Mouse (Mus musculus) MEL (cell line): Measurements from ENCODE around the gene Cnfn. TPM values are rescaled to one million over a fixed set of nuclear protein-coding genes. Genes with fewer than 3 reads are reported as not detected.

ENCODE experiments used
- DNase-seq: peaks from one replicate; pipeline ENCODE4 v3.0.0; 2011; ENCODE audit warnings: low read depth, low spot score
- H3K27ac ChIP-seq: 2 replicates; pipeline ENCODE4 v1.5.1; 2012; ENCODE audit warnings: low read depth, mild to moderate bottlenecking, control low read depth, low read length, moderate library complexity; ENCODE audit not compliant: control insufficient read depth
- H3K27me3 ChIP-seq, 2 experiments: fragments of 150-350 bp in 1 of 2; sonication (generic) in 1 of 2; 2 replicates each; pipeline ENCODE4 v1.6.1; 2012; ENCODE audit warnings: low read length in 2 of 2, mild to moderate bottlenecking in 2 of 2, improper control_type of control experiment in 1 of 2, moderate library complexity in 1 of 2; ENCODE audit not compliant: insufficient read depth in 2 of 2, control insufficient read depth in 1 of 2
- H3K36me3 ChIP-seq, 2 experiments: 2 replicates each; pipeline ENCODE4 v1.6.1; 2012 to 2014; ENCODE audit warnings: low read length in 2 of 2, improper control_type of control experiment in 1 of 2, inconsistent platforms in 1 of 2, mild to moderate bottlenecking in 1 of 2; ENCODE audit not compliant: insufficient read depth in 2 of 2, control insufficient read depth in 1 of 2
- H3K4me1 ChIP-seq, 2 experiments: fragments of 150-350 bp in 1 of 2; sonication (generic) in 1 of 2; 2 replicates each; pipeline ENCODE4 v1.6.1; 2012; ENCODE audit warnings: low read length in 2 of 2, improper control_type of control experiment in 1 of 2, mild to moderate bottlenecking in 1 of 2; ENCODE audit not compliant: insufficient read depth in 2 of 2, control insufficient read depth in 1 of 2
- H3K4me3 ChIP-seq, 2 experiments: fragments of 150-350 bp in 1 of 2; sonication (generic) in 1 of 2; 2 replicates each; pipeline ENCODE4 v1.5.1; 2012; ENCODE audit warnings: low read depth in 2 of 2, low read length in 2 of 2, mild to moderate bottlenecking in 2 of 2, moderate library complexity in 2 of 2, control low read depth in 1 of 2, improper control_type of control experiment in 1 of 2; ENCODE audit not compliant: control insufficient read depth in 1 of 2, insufficient read depth in 1 of 2
- H3K79me2 ChIP-seq: 2 replicates; pipeline ENCODE4 v1.6.1; 2012; ENCODE audit warnings: mild to moderate bottlenecking, low read length, moderate library complexity; ENCODE audit not compliant: control insufficient read depth, poor library complexity, insufficient read depth
- H3K9ac ChIP-seq: 2 replicates; pipeline ENCODE4 v1.6.1; 2012; ENCODE audit warnings: low read depth, mild to moderate bottlenecking, control low read depth, low read length, moderate library complexity; ENCODE audit not compliant: control insufficient read depth, poor library complexity, severe bottlenecking
- H3K9me3 ChIP-seq: fragments of 150-350 bp; sonication (generic); replicated peaks from 2 replicates; pipeline ENCODE4 v1.6.1; 2012; ENCODE audit warnings: mild to moderate bottlenecking, low read length, improper control_type of control experiment, moderate library complexity; ENCODE audit not compliant: insufficient read depth
- BHLHE40 ChIP-seq: IDR thresholded peaks from 2 replicates; pipeline ENCODE4 v1.6.1; 2012; ENCODE audit warnings: low read depth, mild to moderate bottlenecking, inconsistent platforms, low read length, improper control_type of control experiment, borderline replicate concordance
- CHD2 ChIP-seq: IDR thresholded peaks from 2 replicates; pipeline ENCODE4 v1.6.1; 2011; ENCODE audit warnings: low read length, improper control_type of control experiment
- CTCF ChIP-seq, 3 experiments: IDR thresholded peaks in 2 of 3; conservative IDR thresholded peaks in 1 of 3; 2 replicates each; pipeline ENCODE4 v1.5.1; 2011 to 2012; ENCODE audit warnings: low read length in 3 of 3, low read depth in 2 of 3, mild to moderate bottlenecking in 2 of 3, improper control_type of control experiment in 1 of 3, inconsistent platforms in 1 of 3, mixed read lengths in 1 of 3, moderate library complexity in 1 of 3; ENCODE audit not compliant: control insufficient read depth in 1 of 3, insufficient read depth in 1 of 3, poor library complexity in 1 of 3, severe bottlenecking in 1 of 3
- E2F4 ChIP-seq: IDR thresholded peaks from 2 replicates; pipeline ENCODE4 v1.6.1; 2011; ENCODE audit warnings: low read depth, low read length, improper control_type of control experiment, borderline replicate concordance
- ELF1 ChIP-seq: IDR thresholded peaks from 2 replicates; pipeline ENCODE4 v1.6.1; 2014; ENCODE audit warnings: low read depth, mild to moderate bottlenecking, inconsistent platforms, low read length, improper control_type of control experiment, moderate library complexity
- EP300 ChIP-seq, 2 experiments: IDR thresholded peaks; 2 replicates each; pipeline ENCODE4 v1.6.1; 2011; ENCODE audit warnings: improper control_type of control experiment in 2 of 2, low read length in 2 of 2, low read depth in 1 of 2, mild to moderate bottlenecking in 1 of 2
- ETS1 ChIP-seq: IDR thresholded peaks from 2 replicates; pipeline ENCODE4 v1.6.1; 2012; ENCODE audit warnings: low read depth, mild to moderate bottlenecking, inconsistent platforms, low read length, improper control_type of control experiment, moderate library complexity
- GATA1 ChIP-seq: IDR thresholded peaks from 2 replicates; pipeline ENCODE4 v1.6.1; 2011; ENCODE audit warnings: low read depth, low read length, improper control_type of control experiment
- HCFC1 ChIP-seq: IDR thresholded peaks from 2 replicates; pipeline ENCODE4 v1.6.1; 2012; ENCODE audit warnings: low read depth, mild to moderate bottlenecking, inconsistent platforms, low read length, improper control_type of control experiment, moderate library complexity
- JUND ChIP-seq: IDR thresholded peaks from 2 replicates; pipeline ENCODE4 v1.6.1; 2011; ENCODE audit warnings: low read depth, mild to moderate bottlenecking, improper control_type of control experiment, low read length
- KAT2A ChIP-seq: conservative IDR thresholded peaks from 2 replicates; pipeline ENCODE4 v1.6.1; 2012; ENCODE audit warnings: low read depth, low read length, improper control_type of control experiment, inconsistent platforms
- MAX ChIP-seq: IDR thresholded peaks from 2 replicates; pipeline ENCODE4 v1.6.1; 2011; ENCODE audit warnings: low read length, improper control_type of control experiment
- MAZ ChIP-seq: IDR thresholded peaks from 2 replicates; pipeline ENCODE4 v1.6.1; 2012; ENCODE audit warnings: low read depth, mild to moderate bottlenecking, inconsistent platforms, low read length, improper control_type of control experiment
- MXI1 ChIP-seq: IDR thresholded peaks from 2 replicates; pipeline ENCODE4 v1.6.1; 2011; ENCODE audit warnings: mild to moderate bottlenecking, low read depth, low read length, improper control_type of control experiment
- MYB ChIP-seq: IDR thresholded peaks from 2 replicates; pipeline ENCODE4 v1.6.1; 2011; ENCODE audit warnings: mild to moderate bottlenecking, low read depth, low read length, improper control_type of control experiment
- MYC ChIP-seq: IDR thresholded peaks from 2 replicates; pipeline ENCODE4 v1.6.1; 2011; ENCODE audit warnings: low read depth, mild to moderate bottlenecking, low read length, improper control_type of control experiment, moderate library complexity
- NRF1 ChIP-seq: IDR thresholded peaks from 2 replicates; pipeline ENCODE4 v1.6.1; 2014; ENCODE audit warnings: low read depth, mild to moderate bottlenecking, inconsistent platforms, low read length, improper control_type of control experiment, moderate library complexity; ENCODE audit not compliant: poor library complexity, insufficient read depth, severe bottlenecking
- POLR2A ChIP-seq, 2 experiments: IDR thresholded peaks; 2 replicates each; pipeline ENCODE4 v1.6.1; 2011 to 2012; ENCODE audit warnings: low read length in 2 of 2, mild to moderate bottlenecking in 2 of 2, control low read depth in 1 of 2, improper control_type of control experiment in 1 of 2, low read depth in 1 of 2, moderate library complexity in 1 of 2; ENCODE audit not compliant: control insufficient read depth in 1 of 2, insufficient read depth in 1 of 2, poor library complexity in 1 of 2
- POLR2AphosphoS5 ChIP-seq: IDR thresholded peaks from 2 replicates; pipeline ENCODE4 v1.6.1; 2012; ENCODE audit warnings: low read depth, borderline replicate concordance, mild to moderate bottlenecking, inconsistent platforms, low read length, moderate library complexity, mixed read lengths
- RCOR1 ChIP-seq: IDR thresholded peaks from 2 replicates; pipeline ENCODE4 v1.6.1; 2012; ENCODE audit warnings: low read depth, mild to moderate bottlenecking, inconsistent platforms, low read length, improper control_type of control experiment
- SMC3 ChIP-seq: IDR thresholded peaks from 2 replicates; pipeline ENCODE4 v1.6.1; 2011; ENCODE audit warnings: low read depth, low read length, improper control_type of control experiment
- UBTF ChIP-seq: IDR thresholded peaks from 2 replicates; pipeline ENCODE4 v1.6.1; 2012; ENCODE audit warnings: low read depth, mild to moderate bottlenecking, inconsistent platforms, low read length, improper control_type of control experiment, moderate library complexity, borderline replicate concordance; ENCODE audit not compliant: insufficient read depth
- USF2 ChIP-seq, 2 experiments: IDR thresholded peaks; 2 replicates each; pipeline ENCODE4 v1.6.1; 2011 to 2012; ENCODE audit warnings: improper control_type of control experiment in 2 of 2, low read length in 2 of 2, borderline replicate concordance in 1 of 2, inconsistent platforms in 1 of 2, low read depth in 1 of 2, mild to moderate bottlenecking in 1 of 2; ENCODE audit not compliant: insufficient read depth in 1 of 2
- ZC3H11A ChIP-seq: IDR thresholded peaks from 2 replicates; pipeline ENCODE4 v1.6.1; 2012; ENCODE audit warnings: low read depth, mild to moderate bottlenecking, inconsistent platforms, low read length, improper control_type of control experiment
- ZNF384 ChIP-seq: IDR thresholded peaks from 2 replicates; pipeline ENCODE4 v1.6.1; 2012; ENCODE audit warnings: low read depth, mild to moderate bottlenecking, inconsistent platforms, low read length, improper control_type of control experiment
- polyA plus RNA-seq, 2 experiments: library from polyadenylated mRNA; stranded (reverse) in 1 of 2; unstranded in 1 of 2; fragments of >175 nt in 1 of 2; fragments of >200 nt in 1 of 2; gene quantifications; 2 replicates each; pipeline versions ENCODE4 v1.2.1 to v1.2.4; 2012; ENCODE audit warnings: low replicate concordance in 2 of 2, low read depth in 1 of 2; ENCODE audit not compliant: insufficient read length in 2 of 2, insufficient read depth in 1 of 2, missing spikeins in 1 of 2
- total RNA-seq: library from RNA; depleted of rRNA; stranded (reverse); fragments of 300-350 nt; gene quantifications from 2 replicates; pipeline ENCODE4 v1.2.3, GENCODE M21; 2012

The Cnfn gene
- total and polyA plus RNA-seq, 3 experiments, result not detected

GRCm38 (mm10) chr7:25396621-25397020 is 27.1 kb upstream of the Cnfn start:
- Histone ChIP-seq H3K27me3 (no peaks in the 10 kb centered on the region), H3K9me3 (no peaks in the 10 kb centered on the region), H3K36me3 (peaks cover 0 to 10% of the 10 kb centered on the region in 2 experiments; a peak in 2 of 4 replicates), H3K27ac (peak overlapping the region; percentile 54; the same call in 1 of the 2 replicates), H3K4me3 (no peak overlapping the region), H3K4me1 (peaks cover 3 to 15% of the 10 kb centered on the region in 2 experiments; a peak in 3 of 4 replicates), H3K9ac (no peak overlapping the region), H3K79me2 (no peaks in the 10 kb centered on the region; the same call in 1 of the 2 replicates)
- no peak for TF ChIP-seq ZC3H11A
- no peak for TF ChIP-seq USF2 (IDR thresholded peaks at IDR 0.05; ENCODE audit: borderline replicate concordance in 1 of 2, insufficient read depth in 1 of 2, low read depth in 1 of 2, low read length in 2 of 2)
- no peak for TF ChIP-seq ETS1
- TF ChIP-seq MAX, result no peak
- TF ChIP-seq POLR2A (IDR thresholded peaks at IDR 0.05; ENCODE audit: control insufficient read depth in 1 of 2, insufficient read depth in 1 of 2, low read depth in 1 of 2, low read length in 2 of 2, poor library complexity in 1 of 2), result no peak
- TF ChIP-seq CTCF (IDR thresholded peaks at IDR 0.05 in 2 of 3, conservative IDR thresholded peaks at IDR 0.05 in 1 of 3; ENCODE audit: control insufficient read depth in 1 of 3, insufficient read depth in 1 of 3, low read depth in 2 of 3, low read length in 3 of 3, poor library complexity in 1 of 3, severe bottlenecking in 1 of 3), result no peak
- no peak for TF ChIP-seq NRF1
- no peak for TF ChIP-seq KAT2A
- TF ChIP-seq CHD2, result no peak
- TF ChIP-seq E2F4, result no peak
- no peak for TF ChIP-seq ELF1
- no peak for DNase-seq

GRCm38 (mm10) chr7:25395558-25396521 is 26.3 kb upstream of the Cnfn start:
- Histone ChIP-seq H3K27me3 (no peaks in the 10 kb centered on the region), H3K36me3 (peaks cover 0 to 10% of the 10 kb centered on the region in 2 experiments; a peak in 2 of 4 replicates), H3K9me3 (no peaks in the 10 kb centered on the region), H3K79me2 (no peaks in the 10 kb centered on the region; the same call in 1 of the 2 replicates), H3K9ac (peak overlapping the region; percentile 69), H3K27ac (peak overlapping the region; percentile 57), H3K4me1 (peaks cover 3 to 15% of the 10 kb centered on the region in 2 experiments; a peak in 3 of 4 replicates), H3K4me3 (peak overlapping the region; percentile 63 to 93)
- peak; percentile 97 for DNase-seq
- peak in 1 of 2 experiments; percentile 11; a peak in 1 of 4 replicates for TF ChIP-seq EP300 (IDR thresholded peaks at IDR 0.05; ENCODE audit: low read depth in 1 of 2, low read length in 2 of 2)
- peak; percentile 58 for TF ChIP-seq ETS1
- peak; percentile 11 to 40; a peak in 1 of 4 replicates for TF ChIP-seq POLR2A (IDR thresholded peaks at IDR 0.05; ENCODE audit: control insufficient read depth in 1 of 2, insufficient read depth in 1 of 2, low read depth in 1 of 2, low read length in 2 of 2, poor library complexity in 1 of 2)
- TF ChIP-seq JUND, result no peak
- no peak for TF ChIP-seq ZC3H11A
- TF ChIP-seq BHLHE40, result peak; percentile 93
- TF ChIP-seq CHD2, result no peak; the same call in 1 of the 2 replicates
- peak; percentile 98 for TF ChIP-seq ZNF384
- peak; percentile 63 for TF ChIP-seq ELF1
- no peak for TF ChIP-seq RCOR1
- TF ChIP-seq MXI1, result peak; percentile 86
- peak; percentile 56; the same call in 1 of the 2 replicates for TF ChIP-seq MYB
- no peak for TF ChIP-seq POLR2AphosphoS5
- peak; percentile 60 for TF ChIP-seq NRF1
- peak; percentile 67 for TF ChIP-seq HCFC1
- peak; percentile 97 for TF ChIP-seq MAX
- peak in 1 of 2 experiments; percentile 73; a peak in 2 of 4 replicates for TF ChIP-seq USF2 (IDR thresholded peaks at IDR 0.05; ENCODE audit: borderline replicate concordance in 1 of 2, insufficient read depth in 1 of 2, low read depth in 1 of 2, low read length in 2 of 2)
- peak; percentile 74 for TF ChIP-seq MYC
- TF ChIP-seq CTCF (IDR thresholded peaks at IDR 0.05 in 2 of 3, conservative IDR thresholded peaks at IDR 0.05 in 1 of 3; ENCODE audit: control insufficient read depth in 1 of 3, insufficient read depth in 1 of 3, low read depth in 2 of 3, low read length in 3 of 3, poor library complexity in 1 of 3, severe bottlenecking in 1 of 3), result no peak
- no peak for TF ChIP-seq GATA1
- TF ChIP-seq UBTF, result no peak; the same call in 1 of the 2 replicates
- TF ChIP-seq SMC3, result no peak
- TF ChIP-seq MAZ, result peak; percentile 48; the same call in 1 of the 2 replicates
